Mouse (Mus musculus): Measurements from ENCODE around the gene Crbn. TPM values are rescaled to one million over a fixed set of nuclear protein-coding genes. Genes with fewer than 3 reads are reported as not detected.

Gene Crbn
- polyA plus RNA-seq, 1 experiment from 2014 or later: 36.0 TPM

DNA sequence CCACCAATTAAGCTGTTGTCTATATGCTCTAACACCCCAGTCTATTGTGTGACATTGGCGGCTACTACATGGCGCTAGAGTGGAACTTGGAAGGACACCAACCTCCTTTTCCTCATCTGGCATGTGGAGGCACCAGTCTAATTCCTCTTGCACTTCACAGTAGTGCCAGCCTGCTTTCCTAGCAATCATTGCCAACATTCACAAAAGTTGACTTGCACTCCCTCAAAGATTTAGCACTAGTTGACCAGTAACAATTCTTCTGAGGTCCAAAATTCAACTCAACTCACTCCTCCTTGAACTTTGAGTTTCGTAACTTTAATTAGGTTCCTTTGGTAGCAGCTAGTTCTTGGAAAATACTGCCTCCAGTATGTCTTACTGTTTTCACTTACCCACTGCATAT is 10.8 kb upstream of the Crbn start:
- Histone ChIP-seq H3K27me3 (ENCODE audit: control insufficient read depth, insufficient read depth, low read length) (no peaks in the 10 kb centered on the region), H3K9me3 (ENCODE audit: control insufficient read depth, low read length) (no peaks in the 10 kb centered on the region), H3K4me2 (ENCODE audit: low read length) (no peak overlapping the region), H3K4me1 (ENCODE audit: control insufficient read depth in 2 of 2, insufficient read depth in 2 of 2, low read length in 2 of 2) (no peaks in the 10 kb centered on the region), H3K36me3 (ENCODE audit: control insufficient read depth, insufficient read depth, low read length) (no peaks in the 10 kb centered on the region), H3K27ac (replicated peaks in 1 of 2; ENCODE audit: control insufficient read depth in 1 of 2, insufficient read depth in 1 of 2, low read depth in 2 of 2, low read length in 2 of 2) (no peak overlapping the region), H3K9ac (ENCODE audit: low read length) (no peak overlapping the region), H3K4me3 (ENCODE audit: control insufficient read depth in 1 of 2, insufficient read depth in 1 of 2, low read depth in 1 of 2, low read length in 2 of 2) (no peak overlapping the region)
- WGBS: 81% methylated on average over 3 of the region's 3 CpGs
- no peak for ATAC-seq (ENCODE audit: insufficient number of reproducible peaks, insufficient read depth, low FRiP score, low read depth)

DNA sequence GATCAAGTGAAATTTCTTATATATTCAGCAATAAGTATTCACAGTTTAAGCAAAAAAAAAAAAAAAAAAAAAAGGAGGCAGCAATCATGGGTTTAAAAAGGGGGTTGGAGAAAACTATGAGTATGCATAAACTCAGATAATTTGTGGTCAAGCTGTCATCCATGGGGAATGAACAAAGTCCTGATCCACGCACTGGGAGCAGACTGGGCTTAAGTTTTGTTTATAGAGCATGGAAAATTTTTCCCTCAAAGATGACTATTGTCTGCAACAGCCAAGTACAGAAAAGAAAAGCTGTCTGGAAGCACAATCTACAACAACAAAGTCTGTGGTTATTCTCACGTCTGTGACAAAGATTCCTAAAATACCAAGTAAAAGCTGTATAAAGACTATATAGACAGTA is 9.3 kb upstream of the Crbn start:
- WGBS: 55% methylated on average over 2 of the region's 2 CpGs
- Histone ChIP-seq H3K4me3 (ENCODE audit: control insufficient read depth in 1 of 2, insufficient read depth in 1 of 2, low read depth in 1 of 2, low read length in 2 of 2) (no peak overlapping the region), H3K27ac (replicated peaks in 1 of 2; ENCODE audit: control insufficient read depth in 1 of 2, insufficient read depth in 1 of 2, low read depth in 2 of 2, low read length in 2 of 2) (no peak overlapping the region), H3K9me3 (ENCODE audit: control insufficient read depth, low read length) (no peaks in the 10 kb centered on the region), H3K36me3 (ENCODE audit: control insufficient read depth, insufficient read depth, low read length) (no peaks in the 10 kb centered on the region), H3K27me3 (ENCODE audit: control insufficient read depth, insufficient read depth, low read length) (no peaks in the 10 kb centered on the region), H3K4me1 (ENCODE audit: control insufficient read depth in 2 of 2, insufficient read depth in 2 of 2, low read length in 2 of 2) (no peaks in the 10 kb centered on the region), H3K9ac (ENCODE audit: low read length) (no peak overlapping the region), H3K4me2 (ENCODE audit: low read length) (no peak overlapping the region)
- ATAC-seq (ENCODE audit: insufficient number of reproducible peaks, insufficient read depth, low FRiP score, low read depth): no peak

DNA sequence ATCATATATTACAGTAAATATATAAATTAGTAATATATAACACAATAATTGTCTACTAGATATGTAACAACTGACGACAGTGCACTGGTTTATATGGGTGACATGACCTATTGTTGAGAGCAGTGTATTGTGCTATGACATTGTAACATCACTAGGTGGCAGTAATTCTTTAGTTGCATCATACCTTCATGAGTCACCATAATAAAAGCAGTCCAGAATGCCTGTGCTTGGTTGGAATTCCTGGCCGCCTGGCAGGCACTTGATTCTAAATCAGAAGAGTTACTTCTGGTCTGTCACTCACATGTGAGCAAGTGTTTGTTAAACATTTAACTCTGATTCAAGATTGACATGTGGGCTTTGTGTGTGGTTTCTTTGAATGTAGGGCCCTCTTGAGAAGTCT is 5.0 kb upstream of the Crbn start:
- no peak overlapping the region for H3K27ac ChIP-seq (replicated peaks in 1 of 2; ENCODE audit: control insufficient read depth in 1 of 2, insufficient read depth in 1 of 2, low read depth in 2 of 2, low read length in 2 of 2)
- no peak for ATAC-seq (ENCODE audit: insufficient number of reproducible peaks, insufficient read depth, low FRiP score, low read depth)
- H3K4me2 ChIP-seq (ENCODE audit: low read length): no peak overlapping the region
- H3K36me3 ChIP-seq (ENCODE audit: control insufficient read depth, insufficient read depth, low read length): no peaks in the 10 kb centered on the region
- no peaks in the 10 kb centered on the region for H3K9me3 ChIP-seq (ENCODE audit: control insufficient read depth, low read length)
- no peaks in the 10 kb centered on the region for H3K27me3 ChIP-seq (ENCODE audit: control insufficient read depth, insufficient read depth, low read length)
- 21% methylated on average over 2 of the region's 2 CpGs for WGBS
- H3K4me1 ChIP-seq (ENCODE audit: control insufficient read depth in 2 of 2, insufficient read depth in 2 of 2, low read length in 2 of 2): no peaks in the 10 kb centered on the region
- no peak overlapping the region for H3K9ac ChIP-seq (ENCODE audit: low read length)
- no peak overlapping the region for H3K4me3 ChIP-seq (ENCODE audit: control insufficient read depth in 1 of 2, insufficient read depth in 1 of 2, low read depth in 1 of 2, low read length in 2 of 2)

DNA sequence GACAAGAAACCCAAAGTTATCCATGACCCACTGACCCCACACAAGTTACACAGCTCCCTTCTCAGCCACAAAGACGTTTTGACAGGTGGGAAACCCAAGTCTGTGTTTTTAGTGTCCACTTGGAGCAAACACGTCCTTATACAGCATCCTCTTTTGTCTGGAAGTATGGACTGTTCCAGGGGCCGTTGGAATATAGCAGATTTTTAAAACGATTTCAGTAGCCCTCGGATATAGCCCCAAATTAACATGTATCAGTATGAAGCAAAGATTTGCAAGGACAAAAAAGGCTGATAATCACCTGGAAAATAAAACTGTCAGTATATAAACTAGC is 315 bp upstream of the Crbn start:
- H3K27ac ChIP-seq (replicated peaks in 1 of 2; ENCODE audit: control insufficient read depth in 1 of 2, insufficient read depth in 1 of 2, low read depth in 2 of 2, low read length in 2 of 2): no peak overlapping the region
- no peak overlapping the region for H3K9ac ChIP-seq (ENCODE audit: low read length)
- peaks cover 0 to 11% of the 10 kb centered on the region in 2 experiments; a peak in 2 of 4 replicates for H3K4me1 ChIP-seq (ENCODE audit: control insufficient read depth in 2 of 2, insufficient read depth in 2 of 2, low read length in 2 of 2)
- ATAC-seq (ENCODE audit: insufficient number of reproducible peaks, insufficient read depth, low FRiP score, low read depth): no peak
- WGBS: 52% methylated on average over 5 of the region's 5 CpGs
- H3K36me3 ChIP-seq (ENCODE audit: control insufficient read depth, insufficient read depth, low read length): peaks cover 8% of the 10 kb centered on the region
- H3K4me2 ChIP-seq (ENCODE audit: low read length): peak overlapping the region; percentile 96
- no peaks in the 10 kb centered on the region for H3K9me3 ChIP-seq (ENCODE audit: control insufficient read depth, low read length)
- peak overlapping the region; percentile 22 to 87; a peak in 3 of 4 replicates for H3K4me3 ChIP-seq (ENCODE audit: control insufficient read depth in 1 of 2, insufficient read depth in 1 of 2, low read depth in 1 of 2, low read length in 2 of 2)
- no peaks in the 10 kb centered on the region for H3K27me3 ChIP-seq (ENCODE audit: control insufficient read depth, insufficient read depth, low read length)

DNA sequence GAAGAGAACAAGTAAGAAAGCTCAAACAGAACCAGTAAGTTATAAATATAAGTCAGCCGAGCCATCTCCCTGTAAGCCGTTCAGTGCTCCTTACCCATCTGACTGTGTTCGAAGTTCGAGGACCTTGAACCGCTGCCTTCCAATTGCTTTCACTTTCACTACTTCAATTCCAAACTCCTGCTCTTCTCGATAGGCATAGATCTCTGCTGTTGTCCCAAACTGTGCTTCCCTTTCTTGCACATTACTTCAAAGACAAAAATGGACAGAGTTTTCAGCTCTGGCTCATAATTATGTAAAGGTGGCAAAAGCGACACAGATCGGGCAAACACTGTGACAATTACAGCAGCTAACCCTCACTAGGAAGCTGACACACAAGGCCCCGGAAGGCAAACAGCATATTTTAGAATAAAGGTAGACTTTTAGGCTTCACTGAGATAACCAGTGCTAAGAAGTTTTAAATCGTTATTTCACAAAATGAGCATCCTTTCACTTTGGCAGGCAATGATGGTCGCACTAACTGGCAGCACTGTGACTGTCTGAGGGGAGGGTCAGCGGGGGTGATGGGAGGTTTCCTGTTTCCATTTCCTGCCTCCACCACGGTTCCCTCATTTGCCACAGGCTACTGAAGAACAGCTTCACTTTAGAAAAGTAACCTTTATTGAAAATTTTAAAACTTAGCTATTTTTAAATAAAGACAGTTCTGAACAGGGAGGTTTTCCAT is 5.6 kb downstream of the Crbn start:
- no peak overlapping the region for H3K27ac ChIP-seq (replicated peaks in 1 of 2; ENCODE audit: control insufficient read depth in 1 of 2, insufficient read depth in 1 of 2, low read depth in 2 of 2, low read length in 2 of 2)
- H3K27me3 ChIP-seq (ENCODE audit: control insufficient read depth, insufficient read depth, low read length): no peaks in the 10 kb centered on the region
- ATAC-seq (ENCODE audit: insufficient number of reproducible peaks, insufficient read depth, low FRiP score, low read depth): no peak
- no peak overlapping the region for H3K9ac ChIP-seq (ENCODE audit: low read length)
- WGBS: 84% methylated on average over 13 of the region's 13 CpGs
- peaks cover 53% of the 10 kb centered on the region for H3K36me3 ChIP-seq (ENCODE audit: control insufficient read depth, insufficient read depth, low read length)
- H3K4me2 ChIP-seq (ENCODE audit: low read length): no peak overlapping the region
- H3K9me3 ChIP-seq (ENCODE audit: control insufficient read depth, low read length): no peaks in the 10 kb centered on the region
- H3K4me1 ChIP-seq (ENCODE audit: control insufficient read depth in 2 of 2, insufficient read depth in 2 of 2, low read length in 2 of 2): peaks cover 0 to 10% of the 10 kb centered on the region in 2 experiments; a peak in 2 of 4 replicates
- H3K4me3 ChIP-seq (ENCODE audit: control insufficient read depth in 1 of 2, insufficient read depth in 1 of 2, low read depth in 1 of 2, low read length in 2 of 2): no peak overlapping the region

DNA sequence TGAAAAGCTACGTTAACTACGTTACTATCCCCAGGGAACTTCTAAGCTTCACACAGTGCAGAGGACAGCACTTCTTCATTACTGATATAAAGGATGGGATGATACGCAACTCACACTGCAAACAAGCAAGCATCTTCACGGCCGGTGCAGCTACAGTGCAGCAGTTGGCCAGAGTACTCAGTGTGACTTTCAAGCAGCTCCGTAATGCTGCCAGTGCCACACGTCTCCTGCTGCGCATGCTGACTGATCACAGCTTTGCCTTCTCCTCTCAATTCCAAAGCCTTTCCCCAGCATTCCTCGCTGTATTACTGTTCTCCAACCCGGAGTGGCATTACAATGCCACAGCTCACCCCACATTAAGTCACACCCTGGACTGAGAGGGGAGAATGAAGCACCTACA is 6.3 kb downstream of the Crbn start:
- WGBS: 95% methylated on average over 10 of the region's 10 CpGs
- no peaks in the 10 kb centered on the region for H3K9me3 ChIP-seq (ENCODE audit: control insufficient read depth, low read length)
- ATAC-seq (ENCODE audit: insufficient number of reproducible peaks, insufficient read depth, low FRiP score, low read depth): no peak

DNA sequence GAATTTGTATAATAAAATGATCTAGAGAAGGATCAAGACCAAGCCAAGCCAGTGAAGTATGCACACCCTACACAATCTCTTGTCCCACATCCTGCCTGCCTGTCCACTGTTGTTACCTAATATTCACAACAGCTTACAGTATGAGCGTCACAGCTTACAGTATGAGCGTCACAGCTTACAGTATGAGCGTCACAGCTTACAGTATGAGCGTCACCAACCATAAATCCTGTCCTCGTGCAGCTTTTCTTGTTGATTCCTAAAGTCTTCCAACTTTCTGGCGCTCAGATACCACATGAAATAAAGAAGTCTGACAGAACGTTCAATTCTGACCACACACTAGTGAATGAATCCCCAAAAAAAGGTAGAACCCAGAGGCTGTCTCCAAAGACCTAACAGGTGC is 6.8 kb downstream of the Crbn start:
- Histone ChIP-seq H3K9me3 (ENCODE audit: control insufficient read depth, low read length) (no peaks in the 10 kb centered on the region), H3K27me3 (ENCODE audit: control insufficient read depth, insufficient read depth, low read length) (no peaks in the 10 kb centered on the region), H3K4me1 (ENCODE audit: control insufficient read depth in 2 of 2, insufficient read depth in 2 of 2, low read length in 2 of 2) (no peaks in the 10 kb centered on the region), H3K4me3 (ENCODE audit: control insufficient read depth in 1 of 2, insufficient read depth in 1 of 2, low read depth in 1 of 2, low read length in 2 of 2) (no peak overlapping the region), H3K4me2 (ENCODE audit: low read length) (no peak overlapping the region), H3K36me3 (ENCODE audit: control insufficient read depth, insufficient read depth, low read length) (peaks cover 64% of the 10 kb centered on the region), H3K27ac (replicated peaks in 1 of 2; ENCODE audit: control insufficient read depth in 1 of 2, insufficient read depth in 1 of 2, low read depth in 2 of 2, low read length in 2 of 2) (no peak overlapping the region), H3K9ac (ENCODE audit: low read length) (no peak overlapping the region)
- 90% methylated on average over 7 of the region's 7 CpGs for WGBS
- ATAC-seq (ENCODE audit: insufficient number of reproducible peaks, insufficient read depth, low FRiP score, low read depth): no peak

More for the DNA sequence above, 6.3 kb downstream of the Crbn start:
- no peak overlapping the region for H3K9ac ChIP-seq (ENCODE audit: low read length)
- no peak overlapping the region for H3K4me2 ChIP-seq (ENCODE audit: low read length)
- no peak overlapping the region for H3K27ac ChIP-seq (replicated peaks in 1 of 2; ENCODE audit: control insufficient read depth in 1 of 2, insufficient read depth in 1 of 2, low read depth in 2 of 2, low read length in 2 of 2)
- peaks cover 58% of the 10 kb centered on the region for H3K36me3 ChIP-seq (ENCODE audit: control insufficient read depth, insufficient read depth, low read length)
- H3K27me3 ChIP-seq (ENCODE audit: control insufficient read depth, insufficient read depth, low read length): no peaks in the 10 kb centered on the region
- H3K4me1 ChIP-seq (ENCODE audit: control insufficient read depth in 2 of 2, insufficient read depth in 2 of 2, low read length in 2 of 2): peaks cover 0 to 3% of the 10 kb centered on the region in 2 experiments; a peak in 2 of 4 replicates
- H3K4me3 ChIP-seq (ENCODE audit: control insufficient read depth in 1 of 2, insufficient read depth in 1 of 2, low read depth in 1 of 2, low read length in 2 of 2): no peak overlapping the region

DNA sequence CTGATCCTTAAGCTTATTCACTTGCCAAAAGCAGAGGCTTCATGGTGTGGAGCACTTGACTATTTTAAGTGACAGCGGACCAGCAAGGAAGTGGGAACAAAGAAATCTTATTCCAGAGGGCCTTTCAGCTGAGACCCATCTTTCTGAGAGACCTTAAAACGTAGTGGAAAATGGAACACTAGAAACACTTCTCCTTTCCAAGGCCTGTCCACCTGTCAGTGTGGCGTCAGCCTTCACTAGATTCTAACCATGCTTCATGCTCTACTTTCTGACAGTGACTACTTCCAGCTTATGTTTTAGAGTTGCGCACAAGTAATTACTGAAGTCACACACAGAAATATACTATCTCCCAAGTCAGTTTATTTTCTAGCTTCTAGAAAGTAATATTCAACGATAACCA is 7.4 kb downstream of the Crbn start:
- Histone ChIP-seq H3K9me3 (ENCODE audit: control insufficient read depth, low read length) (no peaks in the 10 kb centered on the region), H3K4me3 (ENCODE audit: control insufficient read depth in 1 of 2, insufficient read depth in 1 of 2, low read depth in 1 of 2, low read length in 2 of 2) (no peak overlapping the region), H3K27me3 (ENCODE audit: control insufficient read depth, insufficient read depth, low read length) (no peaks in the 10 kb centered on the region), H3K4me2 (ENCODE audit: low read length) (no peak overlapping the region), H3K36me3 (ENCODE audit: control insufficient read depth, insufficient read depth, low read length) (peaks cover 70% of the 10 kb centered on the region), H3K9ac (ENCODE audit: low read length) (no peak overlapping the region), H3K4me1 (ENCODE audit: control insufficient read depth in 2 of 2, insufficient read depth in 2 of 2, low read length in 2 of 2) (no peaks in the 10 kb centered on the region), H3K27ac (replicated peaks in 1 of 2; ENCODE audit: control insufficient read depth in 1 of 2, insufficient read depth in 1 of 2, low read depth in 2 of 2, low read length in 2 of 2) (no peak overlapping the region)
- 92% methylated on average over 5 of the region's 5 CpGs for WGBS
- ATAC-seq (ENCODE audit: insufficient number of reproducible peaks, insufficient read depth, low FRiP score, low read depth): no peak

Data from heart, embryonic 14.5 days (tissue).